Mouse (Mus musculus): Measurements from ENCODE around the gene Scimp.

GRCm38 (mm10) chr11:70826207-70826606, 13.8 kb upstream of the Scimp start:
- TF ChIP-seq CTCF (IDR thresholded peaks at IDR 0.05; ENCODE audit: low read depth): peak; percentile 33; the same call in 1 of the 2 replicates
- no peak for TF ChIP-seq EP300 (IDR thresholded peaks at IDR 0.05; ENCODE audit: low read depth)

Data from liver, embryonic 14.5 days (tissue).